Mouse (Mus musculus) adrenal gland (tissue): ENCODE data around the gene Stag1.
"Not testable (repeated sequence)": the region's sequence is repeated elsewhere in the genome, so short reads cannot be mapped to it uniquely, and the experiment has no call there.

Source experiments
- intact Hi-C: fragments of 180-260 bp; cut with DNase I; formaldehyde crosslinking; loops from one replicate; pipeline ENCODE4 v1.15.1; 2025

Stag1 gene

GRCm38 (mm10) chr9:100670151-100670550, 72.6 kb downstream of the Stag1 start:
- intact Hi-C loops = no loop called here

- intact Hi-C loops = no loop called here
Observed at GRCm38 (mm10) chr9:100679036-100679435, 81.4 kb downstream of the Stag1 start.

- intact Hi-C loops = no loop called here
Observed at GRCm38 (mm10) chr9:100682285-100682684, 84.7 kb downstream of the Stag1 start.

- intact Hi-C loops = loop anchor here (5.0 kb wide), 1 partner anchor 34 kb away; no protein-coding TSS in a partner anchor
Observed at GRCm38 (mm10) chr9:100685769-100686487, 88.3 kb downstream of the Stag1 start.

- intact Hi-C loops = loop anchor here (5.0 kb wide), 1 partner anchor 38 kb away; no protein-coding TSS in a partner anchor
Observed at GRCm38 (mm10) chr9:100689765-100690316, 92.2 kb downstream of the Stag1 start.

GRCm38 (mm10) chr9:100692239-100692638, 94.6 kb downstream of the Stag1 start:
- intact Hi-C loops = no loop called here

GRCm38 (mm10) chr9:100696537-100696936, 98.9 kb downstream of the Stag1 start:
- intact Hi-C loops = no loop called here

GRCm38 (mm10) chr9:100707644-100708043, 110.0 kb downstream of the Stag1 start:
- intact Hi-C loops = no loop called here

GRCm38 (mm10) chr9:100711665-100712064, 114.1 kb downstream of the Stag1 start:
- intact Hi-C loops = no loop called here

- intact Hi-C loops = not testable (repeated sequence)
Observed at GRCm38 (mm10) chr9:100724832-100725231, 127.2 kb downstream of the Stag1 start.

GRCm38 (mm10) chr9:100731839-100732238, 134.2 kb downstream of the Stag1 start:
- intact Hi-C loops = no loop called here

GRCm38 (mm10) chr9:100733907-100734440, 136.4 kb downstream of the Stag1 start:
- intact Hi-C loops = no loop called here

GRCm38 (mm10) chr9:100735993-100736645, 138.5 kb downstream of the Stag1 start:
- intact Hi-C loops = no loop called here

- intact Hi-C loops = no loop called here
Observed at GRCm38 (mm10) chr9:100736646-100737031, 139.0 kb downstream of the Stag1 start.

GRCm38 (mm10) chr9:100777238-100777637, 179.6 kb downstream of the Stag1 start:
- intact Hi-C loops = not testable (repeated sequence)

- intact Hi-C loops = no loop called here
Observed at GRCm38 (mm10) chr9:100865984-100866383, 268.4 kb downstream of the Stag1 start.

GRCm38 (mm10) chr9:100869635-100870034, 272.0 kb downstream of the Stag1 start:
- intact Hi-C loops = no loop called here

- intact Hi-C loops = no loop called here
Observed at GRCm38 (mm10) chr9:100896111-100896510, 298.5 kb downstream of the Stag1 start.

- intact Hi-C loops = no loop called here
Observed at GRCm38 (mm10) chr9:100898042-100898441, 300.4 kb downstream of the Stag1 start.

- intact Hi-C loops = loop anchor here (10.0 kb wide), 2 partner anchors 266 to 366 kb away; partner anchors contain the start of gene Nck1
Observed at GRCm38 (mm10) chr9:100910352-100910751, 312.8 kb downstream of the Stag1 start.

- intact Hi-C loops = loop anchor here (5.0 to 10.0 kb wide), 3 partner anchors 272 to 465 kb away; partner anchors contain the start of gene Nck1
Observed at GRCm38 (mm10) chr9:100917111-100917510, 319.5 kb downstream of the Stag1 start.

GRCm38 (mm10) chr9:100926629-100927028, 329.0 kb downstream of the Stag1 start:
- intact Hi-C loops = no loop called here
